Mouse (Mus musculus) heart, postnatal 36 days (tissue): ENCODE measurements around the gene Rdx. TPM values are rescaled to one million over a fixed set of nuclear protein-coding genes. Genes with fewer than 3 reads are reported as not detected.
A peak's percentile ranks its signal among the peaks of the same experiment; 100 is the strongest.

Experiments used
- DNase-seq, 2 experiments: peaks; one replicate each; pipeline ENCODE4 v3.0.0; 2021 to 2022
- intact Hi-C: fragments of 180-260 bp; cut with DNase I; formaldehyde crosslinking; loops from one replicate; pipeline ENCODE4 v1.15.1; 2025
- total RNA-seq, 2 experiments: library from RNA; stranded (reverse); gene quantifications; 2 replicates each; pipeline ENCODE4 v1.2.3; 2021

The Rdx gene
- total RNA-seq: 10 to 100 TPM; 90.7 to 91.9 TPM

DNA sequence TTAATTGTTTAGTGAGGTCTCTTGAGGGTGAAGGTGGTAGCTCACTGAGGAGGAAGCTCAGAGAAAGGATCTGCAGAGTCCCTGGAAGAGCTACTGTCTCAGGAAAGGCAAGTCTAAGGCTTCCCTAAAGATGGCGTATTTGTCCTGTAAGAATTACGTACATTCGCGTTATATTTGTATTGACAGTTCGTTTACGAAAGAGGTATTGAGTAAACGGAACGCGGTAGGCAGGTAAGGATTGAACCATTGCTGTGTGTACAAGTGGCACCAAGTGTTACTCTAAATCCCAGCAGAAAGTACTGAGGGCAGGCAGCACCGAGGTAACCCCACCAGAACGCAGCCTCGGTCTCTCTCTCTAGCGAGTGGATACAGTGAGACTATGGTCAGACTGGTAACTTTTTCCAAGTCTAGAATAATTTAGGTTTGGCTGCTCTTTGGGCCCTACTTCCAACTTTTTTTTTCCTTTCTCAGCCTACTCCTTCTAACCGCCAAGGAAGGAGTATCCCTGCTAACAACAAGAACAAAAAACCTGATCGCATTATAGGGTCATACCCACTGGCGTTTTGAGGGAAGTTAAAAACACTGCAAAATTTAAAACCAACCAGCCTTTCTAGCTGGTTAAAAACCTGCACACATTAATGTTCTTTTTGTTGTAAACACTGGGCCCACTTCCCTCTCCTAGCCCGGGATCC, at the start of gene Rdx:
Gene Rdx (plus strand): TSS at position 45 of the 692 bp plus-strand sequence.
- intact Hi-C loops: loop anchor here (5.0 kb wide), 2 partner anchors 55 to 85 kb away; partner anchors contain the start of gene Fdx1
- DNase-seq: peak in 1 of 2 experiments; percentile 22

DNA sequence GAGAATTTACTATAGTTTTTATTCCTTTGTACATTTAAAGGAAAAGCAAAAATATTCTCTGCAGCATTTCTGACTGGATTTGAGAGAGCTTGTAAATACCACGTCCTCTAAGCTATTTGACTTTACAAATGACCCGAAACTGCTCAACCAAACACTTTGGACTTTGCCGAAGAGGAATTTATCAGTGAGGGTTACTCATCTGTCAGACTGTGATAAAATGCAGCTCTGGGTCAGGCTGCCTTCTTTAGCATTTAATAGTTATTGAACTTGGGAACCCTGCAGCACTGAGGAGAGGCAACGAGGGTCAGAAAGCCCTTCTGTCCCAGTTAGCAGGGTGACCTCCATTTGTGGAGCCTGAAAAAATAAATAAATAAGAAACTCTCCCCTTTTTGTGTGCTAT, 43.5 kb upstream of the Rdx start:
- no peak for DNase-seq
- intact Hi-C loops: no loop called here

DNA sequence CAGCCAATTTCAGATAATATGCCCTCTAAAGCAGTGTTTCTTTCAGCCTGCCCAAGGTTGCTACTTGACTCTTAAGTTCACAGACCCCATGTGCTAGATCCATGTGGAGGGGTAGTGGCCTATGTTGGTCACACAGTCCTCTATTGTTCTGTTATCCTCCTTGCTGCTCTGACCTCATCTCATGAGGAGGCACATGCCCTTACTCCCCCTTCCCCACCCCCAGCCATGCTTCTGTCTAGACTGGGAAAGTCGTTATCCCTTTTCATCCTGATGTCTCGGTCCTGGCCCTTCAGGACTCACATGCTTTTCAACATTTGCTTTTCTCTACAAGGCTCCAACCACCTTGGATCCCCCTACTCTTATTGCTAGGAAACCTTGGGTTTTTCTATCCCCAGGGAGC, 39.6 kb upstream of the Rdx start:
- no peak for DNase-seq
- intact Hi-C loops: no loop called here

DNA sequence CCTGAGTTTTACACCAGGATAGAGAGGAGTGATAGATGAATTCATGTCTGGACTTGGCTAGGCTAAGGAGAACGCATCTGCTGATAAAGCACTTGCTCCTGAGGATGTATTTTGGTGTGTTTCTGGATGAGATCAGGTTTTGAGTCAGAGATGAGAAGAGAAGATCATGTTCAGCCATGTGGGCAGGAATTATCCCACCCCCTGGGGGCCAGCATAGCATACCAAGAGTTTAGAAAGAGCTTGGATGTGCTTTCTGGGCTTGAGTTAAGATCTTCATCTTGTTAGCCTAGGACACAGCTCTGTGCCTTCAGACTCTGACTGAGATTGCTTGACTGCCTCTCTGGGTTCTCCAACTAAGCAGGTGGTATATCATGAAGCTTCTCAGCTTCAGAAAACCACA, 38.5 kb upstream of the Rdx start:
- DNase-seq: no peak
- intact Hi-C loops: no loop called here

DNA sequence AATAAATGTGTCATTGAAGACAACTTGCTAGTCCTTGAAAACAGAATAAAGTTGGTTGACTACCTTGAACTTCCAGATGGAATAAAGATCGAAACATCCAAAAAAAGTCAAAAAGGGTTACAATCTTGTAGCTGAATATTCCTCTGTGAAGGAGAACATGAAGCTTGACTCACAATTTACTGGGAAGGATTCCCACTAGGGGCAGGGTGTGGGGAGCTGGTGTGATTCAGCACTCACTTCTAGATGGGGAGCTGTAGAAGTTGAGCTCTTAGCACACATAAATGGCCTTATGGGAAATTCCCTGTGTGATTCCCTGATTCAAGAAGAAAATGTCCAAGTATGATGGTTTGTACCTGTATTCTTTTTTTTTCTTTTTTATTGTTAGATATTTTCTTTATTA, 34.7 kb upstream of the Rdx start:
- intact Hi-C loops: no loop called here
- no peak for DNase-seq

DNA sequence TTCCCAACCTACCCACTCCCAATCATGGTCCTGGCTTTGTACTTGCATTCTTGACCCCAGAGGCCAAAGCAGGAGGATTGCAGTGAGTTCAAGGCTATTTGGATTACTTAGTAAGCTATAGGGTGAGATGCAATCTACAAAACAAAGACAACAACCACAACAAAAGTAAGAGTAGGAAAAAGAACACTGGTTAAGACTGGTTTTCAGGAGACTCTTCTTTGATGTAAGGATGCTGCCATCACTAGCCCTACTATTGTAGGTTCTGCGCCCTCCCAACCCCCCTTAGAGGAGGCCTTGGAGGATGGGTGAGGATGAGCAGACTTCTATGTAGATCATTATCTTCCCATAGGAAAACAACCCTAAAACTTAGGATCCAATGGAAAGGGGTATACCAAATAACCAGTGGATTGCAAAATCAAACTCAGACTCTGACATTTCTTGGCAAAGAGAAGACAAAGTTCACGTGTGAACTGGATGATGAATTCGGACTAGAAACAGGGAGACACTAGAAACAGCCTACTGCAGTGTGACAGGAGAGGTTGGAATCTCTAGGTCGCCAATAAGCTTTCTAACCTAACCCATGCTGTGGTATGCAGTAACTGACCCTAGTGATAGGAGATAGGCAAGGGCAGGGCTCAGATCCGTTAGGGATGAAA, 34.1 kb upstream of the Rdx start:
- intact Hi-C loops: no loop called here
- no peak for DNase-seq

DNA sequence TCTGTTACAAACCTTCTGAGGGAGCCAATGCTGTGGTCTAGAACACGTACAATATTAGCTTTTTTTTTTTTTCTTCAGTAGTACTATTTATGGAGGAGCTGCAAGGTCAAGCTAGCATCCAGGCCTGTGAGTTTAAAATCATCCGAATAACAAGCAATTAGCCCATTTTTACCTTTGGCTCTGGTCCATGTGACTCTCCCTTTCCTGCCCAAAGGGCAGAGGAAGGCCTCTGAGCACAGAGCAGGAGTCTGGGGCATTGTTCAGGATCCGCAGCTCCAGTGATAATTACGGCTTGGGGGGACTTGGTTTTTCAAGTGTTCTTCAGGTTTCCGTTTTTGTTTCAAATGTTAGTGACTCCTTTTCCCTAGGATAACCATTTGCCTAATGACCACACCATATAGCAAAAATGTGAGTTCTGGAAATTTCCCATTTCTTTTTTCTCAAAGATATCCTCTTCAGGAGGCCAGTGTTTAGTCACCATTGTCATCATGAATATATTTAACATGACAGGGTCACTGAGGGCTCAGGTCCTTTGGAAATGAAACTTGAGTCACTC, 33.0 kb upstream of the Rdx start:
- DNase-seq: peak in 1 of 2 experiments; percentile 20
- intact Hi-C loops: no loop called here

DNA sequence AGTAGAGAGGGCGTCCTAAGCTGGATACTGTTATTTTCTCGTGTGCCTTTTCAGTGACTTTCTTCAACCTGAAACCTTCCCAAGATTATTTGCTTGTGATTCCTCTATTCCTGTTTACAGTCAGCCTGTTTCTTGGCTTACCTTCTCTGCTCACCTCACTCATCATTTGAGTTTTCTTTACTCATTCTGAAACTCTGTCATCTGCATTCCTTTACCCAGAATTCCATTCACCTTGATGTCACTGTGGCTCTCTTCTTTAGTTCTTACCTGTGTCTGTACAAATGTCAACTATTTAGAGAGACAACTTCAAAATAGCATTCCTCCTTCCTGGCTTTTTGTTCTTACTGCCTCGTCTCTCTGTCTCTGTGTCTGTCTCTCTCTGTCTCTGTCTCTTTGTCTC, 29.9 kb upstream of the Rdx start:
- no peak for DNase-seq
- intact Hi-C loops: no loop called here

DNA sequence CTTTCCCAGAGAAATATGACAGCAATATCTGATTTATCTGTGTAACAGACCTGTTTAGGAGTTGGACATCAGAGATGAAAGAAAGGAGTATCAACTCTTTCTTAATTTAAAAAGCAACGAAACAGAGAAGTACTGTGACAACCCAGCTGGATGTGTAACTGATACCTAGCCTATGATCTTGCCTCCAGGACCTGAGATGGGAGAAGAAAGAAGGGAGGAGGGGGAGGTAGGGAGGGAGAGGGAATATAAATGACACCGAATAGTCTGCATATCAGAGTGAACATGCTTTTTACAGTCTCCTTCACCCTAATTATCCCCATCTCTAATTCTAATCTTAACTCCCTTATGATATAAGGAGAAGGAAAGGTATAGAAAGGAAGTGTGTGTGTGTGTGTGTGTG, 29.1 kb upstream of the Rdx start:
- no peak for DNase-seq
- intact Hi-C loops: no loop called here

DNA sequence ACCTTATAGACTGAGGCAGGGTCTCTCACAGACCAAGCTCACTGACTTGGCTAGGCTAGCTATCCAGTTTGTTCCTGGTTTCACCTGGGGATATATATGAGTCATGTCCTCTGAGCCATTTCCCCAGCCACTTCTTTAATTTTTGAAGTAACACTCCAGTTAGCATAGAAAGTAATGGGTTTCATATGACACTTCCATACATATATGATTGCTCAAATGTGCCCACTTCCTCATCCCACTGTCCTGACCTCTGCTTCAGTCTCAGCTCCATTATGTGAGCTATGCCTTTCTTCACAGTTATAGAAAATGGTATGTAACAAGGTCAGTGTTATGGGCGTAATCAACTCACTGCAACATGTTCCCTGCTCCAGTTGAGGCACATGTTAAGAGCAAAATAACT, 28.5 kb upstream of the Rdx start:
- no peak for DNase-seq
- intact Hi-C loops: no loop called here

DNA sequence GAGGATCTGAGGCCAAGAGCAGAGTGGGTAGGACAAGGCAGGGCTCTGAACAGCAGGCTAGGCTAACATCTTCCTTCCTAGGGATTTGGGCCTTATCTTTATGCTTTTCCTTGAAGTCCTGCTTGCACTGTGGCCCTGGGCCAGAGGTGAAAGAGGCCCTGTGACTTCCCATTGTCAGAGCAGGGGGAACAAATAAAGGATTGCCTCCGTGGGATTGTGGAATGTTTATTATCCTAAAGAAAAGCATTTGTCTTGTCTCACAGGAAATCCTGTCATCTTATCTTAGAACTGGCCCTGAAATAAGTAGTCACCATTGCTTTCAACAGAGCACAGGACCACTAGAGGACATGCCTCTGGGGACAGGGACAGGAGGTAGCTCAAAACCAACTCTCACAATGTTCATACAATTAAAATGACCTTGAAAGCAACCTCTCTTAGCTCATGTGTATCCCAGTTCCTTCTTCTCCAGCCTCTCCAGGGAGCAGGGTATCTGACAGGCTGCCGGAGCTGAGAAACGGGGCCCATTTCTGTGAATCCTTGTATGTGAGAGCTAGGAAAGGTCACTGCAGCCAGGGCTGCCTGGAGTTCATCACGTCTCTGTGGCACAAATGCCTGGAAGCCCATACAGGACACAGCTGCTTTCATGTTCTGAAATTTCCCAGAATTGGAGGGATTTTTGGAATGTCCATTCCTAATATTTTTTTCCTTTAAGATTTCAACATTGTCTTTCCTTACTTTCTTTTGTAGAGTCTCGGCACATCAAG, 19.5 kb upstream of the Rdx start:
- DNase-seq: peak; percentile 25 to 37
- intact Hi-C loops: loop anchor here (2.0 kb wide), 1 partner anchor 21 kb away; no protein-coding TSS in a partner anchor

DNA sequence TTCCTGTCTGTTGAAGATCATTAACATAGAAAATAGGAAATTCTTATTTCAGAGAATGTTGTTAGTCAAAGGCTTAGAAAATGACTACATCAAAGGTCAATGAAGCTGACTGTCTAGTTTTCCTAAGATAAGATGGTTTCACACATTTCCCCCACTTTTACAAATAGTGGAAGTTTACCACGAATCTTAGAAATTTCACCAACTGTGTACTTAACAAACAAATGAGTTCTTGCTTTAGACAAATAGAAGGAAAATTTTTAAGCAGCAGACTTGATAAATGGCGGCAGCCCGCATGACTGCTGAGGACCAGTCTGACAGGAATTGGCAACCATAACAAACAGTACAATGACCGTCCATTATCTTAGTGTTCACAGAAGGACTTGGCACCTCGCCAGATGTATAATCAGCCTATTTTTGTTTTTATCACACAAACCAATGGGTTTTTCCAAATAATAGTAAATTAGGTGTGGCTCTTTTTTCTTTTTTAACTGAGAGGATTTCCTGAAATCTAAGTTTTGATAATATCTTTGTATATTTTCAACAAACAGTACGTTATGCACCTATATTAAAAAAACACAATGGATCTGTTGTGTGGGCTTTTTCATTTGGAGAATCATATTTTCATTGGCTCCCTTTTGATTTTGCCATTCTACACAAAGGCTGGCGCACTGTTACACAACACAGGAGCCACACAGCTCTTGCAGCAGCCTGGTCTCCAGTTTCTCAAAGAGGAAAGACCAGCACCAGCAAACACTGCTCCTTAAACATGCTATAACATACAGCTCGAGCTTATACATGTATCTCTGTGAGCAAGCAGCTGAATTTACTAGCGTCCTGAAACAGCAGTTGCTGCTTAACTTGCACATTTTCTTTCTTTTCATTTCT, 18.2 kb upstream of the Rdx start:
- intact Hi-C loops: no loop called here
- DNase-seq: peak; percentile 18 to 38

DNA sequence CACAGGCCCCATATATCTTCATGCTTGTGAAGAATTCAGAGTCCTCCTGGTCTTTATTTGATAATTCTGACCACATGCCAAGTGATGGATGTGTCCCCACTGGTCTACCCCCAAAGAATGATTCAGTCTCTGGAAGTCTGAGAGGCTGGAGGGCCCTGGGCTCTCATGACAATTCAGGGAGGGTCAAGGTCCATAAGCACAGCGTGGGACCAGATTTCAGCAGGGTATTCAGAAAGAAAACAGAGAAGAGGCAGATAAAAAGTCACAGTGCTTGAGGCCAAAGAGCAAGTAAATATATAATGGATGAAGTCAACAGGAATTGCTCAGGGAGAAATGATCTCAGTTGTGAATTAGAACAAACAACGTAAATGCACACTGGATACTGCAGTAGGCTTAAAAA, 15.5 kb upstream of the Rdx start:
- intact Hi-C loops: no loop called here
- DNase-seq: no peak

DNA sequence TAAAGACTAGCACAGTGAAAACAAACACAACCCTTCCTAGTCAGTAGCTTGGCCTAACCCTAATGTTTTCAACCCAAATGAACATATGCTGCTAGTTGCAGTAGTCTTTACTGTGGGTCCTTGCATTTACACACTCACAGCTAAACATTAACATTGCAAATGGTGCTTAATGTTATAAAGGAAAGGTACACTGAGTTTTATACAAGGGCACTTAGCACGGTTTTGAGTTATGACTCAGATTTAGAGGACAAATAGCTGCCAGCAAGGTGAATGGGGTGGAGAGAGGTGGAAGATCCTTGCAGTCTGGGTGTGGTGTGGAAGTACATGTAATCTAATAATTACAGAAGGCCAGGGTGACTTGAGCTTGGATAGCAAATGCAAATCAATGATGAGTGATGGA, 9.5 kb upstream of the Rdx start:
- intact Hi-C loops: no loop called here
- DNase-seq: no peak

DNA sequence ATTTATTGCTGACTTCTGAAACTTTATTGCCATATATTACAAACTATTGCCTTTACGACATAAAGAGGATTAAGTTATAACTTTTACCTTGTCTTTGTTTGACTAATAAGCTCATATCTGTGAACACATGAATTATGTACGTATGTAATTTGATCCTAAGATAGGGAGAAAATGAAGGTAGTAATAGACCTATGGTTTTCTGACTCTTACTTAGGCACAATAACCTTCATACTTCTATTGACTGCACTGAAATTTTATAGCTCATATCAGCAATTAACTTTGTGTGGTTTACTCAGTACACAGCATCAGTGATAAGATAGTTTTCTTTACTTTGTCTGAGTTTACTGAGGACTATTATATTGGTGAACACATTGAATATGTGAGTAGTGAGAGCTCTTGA, 5.3 kb upstream of the Rdx start:
- intact Hi-C loops: no loop called here

DNA sequence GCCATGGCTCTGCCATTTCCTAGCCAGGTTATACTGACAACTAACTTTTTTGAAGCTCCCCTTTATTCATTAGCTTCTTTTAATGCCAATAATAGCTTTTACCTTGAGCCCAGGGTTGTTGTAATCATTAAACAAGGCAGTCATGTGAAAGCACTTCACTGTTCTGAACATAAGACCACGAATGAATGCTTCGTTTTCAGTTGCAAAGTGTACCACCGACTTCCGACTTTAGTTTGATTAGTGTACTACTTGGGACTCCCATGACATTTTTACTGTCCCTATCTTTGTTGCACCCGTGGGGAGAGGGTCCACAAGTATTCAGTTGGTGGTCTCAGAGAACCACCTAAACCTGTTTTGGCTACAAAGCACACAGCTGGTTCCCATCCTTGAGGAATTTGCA, 287 bp upstream of the Rdx start:
- intact Hi-C loops: loop anchor here (5.0 kb wide), 2 partner anchors 54 to 84 kb away; partner anchors contain the start of gene Fdx1
- no peak for DNase-seq

More for the DNA sequence above, 5.3 kb upstream of the Rdx start:
- DNase-seq: no peak

DNA sequence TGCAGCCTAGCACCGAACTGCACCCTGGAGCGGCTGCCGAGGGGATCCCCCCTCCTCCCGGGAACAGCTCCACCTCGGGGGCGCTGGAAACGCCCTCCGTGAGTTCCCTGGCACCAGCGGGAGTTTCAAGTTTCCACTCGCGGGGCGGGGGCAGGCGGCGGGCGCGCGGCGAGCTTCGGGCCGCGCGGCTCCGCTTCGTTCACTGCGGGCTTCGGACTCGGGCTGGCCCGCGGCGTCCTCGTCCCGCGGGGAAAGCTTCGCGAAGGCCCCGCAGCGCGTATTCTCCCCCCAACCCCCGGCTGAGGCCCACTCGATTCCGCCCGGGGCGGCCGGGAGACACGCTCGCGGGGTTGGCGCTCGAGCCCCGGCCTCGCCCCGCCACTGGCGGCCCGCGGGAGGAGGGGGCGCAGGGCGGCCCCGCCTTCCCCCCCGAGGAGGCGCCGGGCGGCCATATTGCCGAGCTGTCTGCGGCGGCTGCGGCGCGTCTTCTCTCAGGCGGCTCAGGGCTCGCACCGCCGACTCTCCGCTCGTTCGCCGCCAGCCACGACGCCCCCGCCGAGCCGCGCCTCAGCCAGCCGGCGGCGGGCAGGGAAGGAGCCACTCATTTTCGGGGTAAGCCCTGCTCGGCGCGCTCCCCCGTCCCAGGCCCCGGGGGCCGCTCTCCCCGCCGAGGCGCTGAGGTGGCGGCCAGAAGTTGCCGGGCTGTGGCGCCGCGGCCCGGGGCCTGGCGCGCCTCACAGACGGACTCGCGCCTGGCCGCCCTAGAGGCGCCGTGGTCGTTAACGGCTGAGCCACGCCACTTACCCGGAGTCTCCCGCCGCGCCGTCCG, 1.1 kb downstream of the Rdx start:
- DNase-seq: peak; percentile 83 to 93
- intact Hi-C loops: loop anchor here (2.0 to 5.0 kb wide), 4 partner anchors 21 to 121 kb away; partner anchors contain the start of genes Fdx1 and Zc3h12c

DNA sequence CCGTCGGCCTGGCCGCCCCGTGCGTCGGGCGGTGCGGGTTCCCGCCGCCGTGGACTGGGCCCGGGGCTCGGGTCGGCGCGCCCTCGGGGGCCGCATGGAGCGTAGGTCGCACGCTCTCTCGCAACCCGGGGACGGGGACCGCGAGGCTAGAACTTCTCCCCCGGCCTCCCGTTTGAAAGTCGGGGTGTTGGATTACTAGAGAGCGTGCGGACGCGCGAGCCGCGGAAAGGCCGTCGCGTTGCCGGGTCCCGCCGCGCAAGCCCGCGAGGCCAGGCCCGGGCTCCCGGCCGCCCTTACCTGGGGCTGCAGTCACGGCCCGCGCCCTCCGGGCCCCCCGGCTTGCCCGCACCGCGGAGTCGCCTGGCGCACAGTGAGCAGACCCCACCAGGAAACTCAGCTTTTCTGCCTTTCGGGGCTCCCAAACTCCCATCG, 1.7 kb downstream of the Rdx start:
- intact Hi-C loops: loop anchor here (2.0 to 5.0 kb wide), 4 partner anchors 22 to 120 kb away; partner anchors contain the start of genes Fdx1 and Zc3h12c
- DNase-seq: peak in 1 of 2 experiments; percentile 60

DNA sequence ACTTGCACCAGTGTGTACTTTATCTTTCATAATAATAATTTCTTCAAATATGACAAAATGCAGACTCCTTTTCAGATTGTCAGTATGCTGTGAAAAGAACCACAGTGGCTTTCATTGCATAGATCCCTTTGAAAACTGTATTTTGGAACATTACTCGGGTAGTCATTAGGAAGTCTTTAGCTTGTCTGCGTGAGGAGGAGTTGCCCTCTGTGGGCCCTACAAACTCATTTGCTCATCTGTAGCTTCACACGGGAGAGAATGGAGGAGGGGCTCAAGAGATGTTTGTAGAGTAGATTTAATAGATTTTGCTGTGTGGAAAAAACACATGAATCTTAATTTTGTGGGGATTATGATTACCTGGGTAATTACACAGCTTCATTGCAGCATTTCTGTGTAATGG, 2.6 kb downstream of the Rdx start:
- intact Hi-C loops: loop anchor here (2.0 to 5.0 kb wide), 4 partner anchors 23 to 119 kb away; partner anchors contain the start of genes Fdx1 and Zc3h12c

More for the DNA sequence above, 2.6 kb downstream of the Rdx start:
- no peak for DNase-seq
